Mouse (Mus musculus): Measurements from ENCODE around the gene Fgf23.

The Fgf23 gene

GRCm38 (mm10) chr6:127105107-127105506 is 32.4 kb downstream of the Fgf23 start:
- no peak for TF ChIP-seq GATA4 (IDR thresholded peaks at IDR 0.05; ENCODE audit: insufficient replicate concordance, low read length)

- TF ChIP-seq GATA4 (IDR thresholded peaks at IDR 0.05; ENCODE audit: insufficient replicate concordance, low read length) = no peak
Observed at GRCm38 (mm10) chr6:127106189-127106588, 33.5 kb downstream of the Fgf23 start.

- no peak for TF ChIP-seq GATA4 (IDR thresholded peaks at IDR 0.05; ENCODE audit: insufficient replicate concordance, low read length)
Observed at GRCm38 (mm10) chr6:127106726-127107125, 34.0 kb downstream of the Fgf23 start.

GRCm38 (mm10) chr6:127107413-127107812 is 34.7 kb downstream of the Fgf23 start:
- no peak for TF ChIP-seq GATA4 (IDR thresholded peaks at IDR 0.05; ENCODE audit: insufficient replicate concordance, low read length)

GRCm38 (mm10) chr6:127108368-127109060 is 35.8 kb downstream of the Fgf23 start:
- TF ChIP-seq GATA4 (IDR thresholded peaks at IDR 0.05; ENCODE audit: insufficient replicate concordance, low read length) = no peak

- TF ChIP-seq GATA4 (IDR thresholded peaks at IDR 0.05; ENCODE audit: insufficient replicate concordance, low read length) = peak; percentile 74; the same call in 1 of the 2 replicates
Observed at GRCm38 (mm10) chr6:127109402-127109930, 36.8 kb downstream of the Fgf23 start, which contains the start of gene Tigar. TSS of gene Tigar (minus strand) at chr6:127109557.

- TF ChIP-seq GATA4 (IDR thresholded peaks at IDR 0.05; ENCODE audit: insufficient replicate concordance, low read length) = no peak
Observed at GRCm38 (mm10) chr6:127114753-127115456, 42.2 kb downstream of the Fgf23 start.

GRCm38 (mm10) chr6:127122221-127122806 is 49.6 kb downstream of the Fgf23 start:
- TF ChIP-seq GATA4 (IDR thresholded peaks at IDR 0.05; ENCODE audit: insufficient replicate concordance, low read length) = no peak

GRCm38 (mm10) chr6:127122996-127123395 is 50.3 kb downstream of the Fgf23 start:
- TF ChIP-seq GATA4 (IDR thresholded peaks at IDR 0.05; ENCODE audit: insufficient replicate concordance, low read length) = no peak

- no peak for TF ChIP-seq GATA4 (IDR thresholded peaks at IDR 0.05; ENCODE audit: insufficient replicate concordance, low read length)
Observed at GRCm38 (mm10) chr6:127123506-127123905, 50.8 kb downstream of the Fgf23 start.

- TF ChIP-seq GATA4 (IDR thresholded peaks at IDR 0.05; ENCODE audit: insufficient replicate concordance, low read length) = no peak
Observed at GRCm38 (mm10) chr6:127129659-127130058, 57.0 kb downstream of the Fgf23 start.

- no peak for TF ChIP-seq GATA4 (IDR thresholded peaks at IDR 0.05; ENCODE audit: insufficient replicate concordance, low read length)
Observed at GRCm38 (mm10) chr6:127130377-127130776, 57.7 kb downstream of the Fgf23 start.

All from liver, adult (tissue).